Mouse (Mus musculus) liver, embryonic 14.5 days (tissue): ENCODE results near the gene Pik3ap1.

Experiments
- CTCF ChIP-seq: IDR thresholded peaks from 2 replicates; pipeline ENCODE4 v1.5.1; 2016; ENCODE audit warnings: antibody characterized with exemption, low read depth, control low read depth
- EP300 ChIP-seq: IDR thresholded peaks from 2 replicates; pipeline ENCODE4 v1.6.1; 2016; ENCODE audit warnings: antibody characterized with exemption, low read depth

GRCm38 (mm10) chr19:41390856-41391255, 6.0 kb upstream of the Pik3ap1 start:
- TF ChIP-seq CTCF, result no peak
- TF ChIP-seq EP300, result no peak
